Mouse (Mus musculus): Measurements from ENCODE around the gene Klhl13.

The Klhl13 gene

DNA sequence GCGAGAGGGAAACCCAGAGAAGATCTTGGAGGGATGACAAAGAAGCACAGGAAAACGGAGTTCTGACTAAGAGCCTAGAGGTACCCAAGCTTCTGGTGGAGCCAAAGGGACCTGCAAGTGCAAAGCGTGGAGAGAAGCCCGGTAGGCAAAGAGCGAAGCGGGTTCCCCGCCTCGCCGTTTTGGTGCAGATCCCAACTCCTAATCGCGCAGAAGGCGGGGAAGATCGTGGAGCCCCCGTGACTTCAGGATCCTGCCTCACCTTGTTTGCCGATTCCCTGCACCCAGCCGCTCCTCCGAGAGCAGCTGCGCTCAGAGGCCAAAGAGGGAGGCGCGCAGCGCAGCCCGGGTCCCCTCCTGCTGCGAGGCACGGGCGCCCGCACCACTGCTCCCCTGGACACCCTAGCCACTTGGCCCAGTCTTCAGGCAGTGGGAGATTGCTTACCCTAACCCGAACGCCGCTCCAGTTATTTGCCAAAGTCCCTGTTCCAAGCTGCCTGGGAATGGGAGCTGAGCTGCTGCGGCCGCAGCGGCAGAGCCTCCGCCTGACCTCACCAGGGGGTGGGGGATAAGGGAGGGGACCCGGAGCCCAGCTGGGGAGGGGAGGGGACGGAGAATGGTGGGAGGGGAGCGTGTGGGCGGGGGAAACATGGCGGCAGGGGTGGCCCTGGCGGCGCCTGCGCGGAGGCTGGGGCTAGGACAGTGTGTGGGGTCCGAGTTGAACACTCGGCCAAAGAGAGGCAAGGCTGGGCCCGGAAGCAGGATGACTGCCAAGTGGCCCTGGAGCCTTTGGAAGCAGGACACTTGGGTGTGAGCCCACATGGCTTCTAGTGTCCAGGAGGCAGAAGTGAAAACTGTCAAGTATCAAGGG is at the start of gene Klhl13:
Gene Klhl13, minus strand, starts transcription at position 569 of the 868 bp plus-strand sequence.
- peak; percentile 46 to 68 for DNase-seq

DNA sequence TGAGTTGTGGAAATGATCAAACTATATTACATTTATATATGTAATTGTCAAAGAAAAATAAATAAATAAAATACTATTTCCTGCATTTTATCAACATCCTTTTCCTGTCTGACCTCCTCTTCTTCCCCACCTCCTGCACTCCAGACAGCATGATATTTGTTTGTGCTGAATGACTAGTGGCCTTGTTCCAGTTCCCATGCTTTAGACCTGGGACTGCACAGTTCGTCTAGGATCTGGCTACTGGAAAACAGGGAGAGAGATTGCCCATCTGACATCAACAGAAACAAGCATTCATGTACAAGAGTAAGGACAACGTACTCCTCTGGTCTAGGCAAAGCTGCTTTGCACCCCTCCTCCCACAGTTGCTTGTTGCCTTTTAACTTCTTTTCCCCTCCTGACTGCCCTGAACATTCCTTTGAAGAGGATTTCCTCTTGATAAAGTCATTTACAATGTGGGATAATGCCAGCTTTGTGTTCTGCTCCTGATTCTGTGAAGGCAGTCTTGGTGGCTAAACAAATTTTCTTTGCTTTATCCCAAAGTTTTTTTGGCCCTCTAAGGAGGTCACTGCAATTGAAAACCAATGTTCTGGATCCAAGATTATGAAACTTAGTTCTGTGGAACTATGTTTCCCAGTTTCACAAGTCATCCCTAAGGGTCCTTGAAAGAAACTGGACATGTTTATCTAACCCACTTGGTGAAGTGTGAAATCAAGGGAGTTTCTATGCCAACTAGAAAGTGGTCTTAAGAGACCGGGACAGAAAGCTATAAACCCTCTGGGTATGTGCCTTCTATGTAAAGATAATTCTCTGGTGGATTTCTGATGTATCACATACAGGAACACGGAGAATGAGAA is 44.6 kb upstream of the Klhl13 start:
- DNase-seq = no peak

DNA sequence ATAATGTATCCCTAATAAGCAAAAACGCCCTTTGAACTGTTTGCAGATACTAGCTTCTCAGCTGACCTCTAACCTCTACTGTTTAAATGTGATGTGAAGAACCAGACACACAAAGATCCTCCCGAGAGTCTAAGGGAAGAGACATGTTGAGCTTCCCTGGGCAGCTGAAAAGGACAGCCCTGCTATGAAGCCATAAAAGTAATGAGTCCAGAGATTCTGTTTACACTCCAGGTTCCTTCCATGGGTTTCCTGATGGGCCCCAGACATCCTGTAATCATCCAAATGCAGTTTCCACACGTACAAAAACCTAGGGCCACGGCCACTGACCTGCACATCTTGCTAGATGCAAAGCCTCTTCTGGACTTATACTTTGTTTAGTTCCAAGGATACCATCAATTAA is 23.8 kb upstream of the Klhl13 start:
- no peak for DNase-seq

DNA sequence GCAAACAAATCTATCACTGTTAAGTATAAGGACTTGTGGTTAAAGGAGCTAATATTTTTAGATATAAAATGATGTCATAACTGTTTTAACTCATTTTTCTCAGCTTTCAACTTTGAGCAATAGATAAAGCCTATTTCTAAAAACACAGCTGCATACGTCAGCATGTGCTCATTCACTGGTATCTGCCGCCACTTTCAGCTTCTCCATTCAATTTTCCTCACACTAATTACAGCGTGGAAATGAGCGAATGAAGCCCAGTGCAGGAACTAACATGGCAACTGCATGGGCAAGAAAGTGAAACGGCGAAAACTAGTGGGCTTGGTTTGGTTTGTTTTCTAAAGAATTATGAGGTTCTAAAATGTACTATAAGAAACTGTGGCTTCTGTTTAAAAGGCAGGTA is 1.4 kb downstream of the Klhl13 start:
- DNase-seq = no peak

DNA sequence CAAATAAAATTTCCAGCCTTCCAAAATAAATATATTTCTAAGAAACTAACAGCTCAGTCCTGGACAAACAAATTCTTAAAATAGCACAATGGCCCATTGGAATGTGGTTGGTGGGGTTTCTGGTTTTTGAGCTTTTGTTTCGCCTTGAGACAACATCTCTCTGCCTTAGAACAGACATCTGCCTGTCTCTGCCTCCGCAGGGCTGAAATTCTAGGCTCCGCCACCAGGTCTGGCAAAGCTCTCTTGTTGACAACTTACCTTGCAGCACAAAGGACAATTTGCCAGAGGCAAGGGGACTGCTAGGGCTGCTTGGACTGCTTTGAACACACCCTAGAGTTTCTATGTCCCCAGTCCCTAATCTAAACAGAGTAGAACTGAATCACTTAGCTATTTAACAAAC is 4.4 kb downstream of the Klhl13 start:
- DNase-seq = no peak

DNA sequence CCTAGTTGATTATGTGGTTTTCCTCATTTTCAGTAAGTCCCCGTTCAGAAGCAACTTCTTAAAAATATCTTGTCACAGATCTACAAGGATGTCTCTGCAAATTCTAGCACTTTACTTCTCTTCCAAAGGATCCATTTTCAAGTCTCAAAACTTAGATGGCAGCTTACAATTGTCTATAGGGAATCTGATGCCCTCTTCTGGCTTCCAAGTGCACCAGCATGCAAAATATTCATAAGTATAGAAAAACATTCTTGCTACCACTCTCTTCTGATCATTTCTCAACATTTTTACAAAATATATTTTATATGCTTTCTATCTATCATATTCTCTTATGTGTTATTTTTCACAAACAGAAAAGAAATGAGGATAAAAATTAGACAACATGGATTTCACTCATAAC is 14.8 kb downstream of the Klhl13 start:
- DNase-seq = no peak

DNA sequence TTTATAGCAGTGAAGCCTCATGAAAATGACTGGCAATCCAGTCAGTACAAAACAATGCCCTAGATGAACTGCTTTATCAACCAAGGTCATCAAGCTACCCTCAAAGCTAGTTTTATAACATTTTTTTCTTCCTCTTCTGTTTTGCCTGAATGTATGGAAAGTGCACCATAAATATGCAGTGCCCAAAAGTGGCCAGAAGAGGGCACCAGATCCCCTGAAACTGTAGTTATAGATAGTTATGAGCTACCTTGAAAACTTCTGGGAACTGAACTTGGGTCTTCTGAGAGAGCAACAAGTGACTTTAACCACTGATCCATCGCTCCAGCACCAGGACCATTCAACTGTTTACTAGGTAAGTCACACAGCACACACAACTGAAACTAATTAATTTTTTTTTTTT is 36.8 kb downstream of the Klhl13 start:
- peak; percentile 1 to 39 for DNase-seq

DNA sequence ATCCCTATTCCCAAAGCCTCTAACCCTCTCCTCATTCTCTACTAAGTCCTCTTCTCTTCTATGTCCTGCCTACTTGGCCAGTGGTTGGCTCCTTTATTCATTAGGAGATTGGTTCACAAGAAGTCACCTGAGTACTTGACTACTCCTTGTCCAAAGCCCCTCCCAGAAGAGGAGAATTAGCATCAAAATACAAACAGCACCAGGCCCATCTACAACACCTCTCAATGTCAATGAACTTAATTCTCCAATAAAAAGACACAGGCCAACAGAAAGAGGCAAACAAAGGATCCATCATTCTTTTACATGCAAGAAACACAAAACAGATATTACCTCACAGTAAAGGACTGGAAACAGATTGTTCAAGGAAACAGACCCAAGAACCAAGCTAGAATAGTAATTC is 46.0 kb downstream of the Klhl13 start:
- DNase-seq = no peak

DNA sequence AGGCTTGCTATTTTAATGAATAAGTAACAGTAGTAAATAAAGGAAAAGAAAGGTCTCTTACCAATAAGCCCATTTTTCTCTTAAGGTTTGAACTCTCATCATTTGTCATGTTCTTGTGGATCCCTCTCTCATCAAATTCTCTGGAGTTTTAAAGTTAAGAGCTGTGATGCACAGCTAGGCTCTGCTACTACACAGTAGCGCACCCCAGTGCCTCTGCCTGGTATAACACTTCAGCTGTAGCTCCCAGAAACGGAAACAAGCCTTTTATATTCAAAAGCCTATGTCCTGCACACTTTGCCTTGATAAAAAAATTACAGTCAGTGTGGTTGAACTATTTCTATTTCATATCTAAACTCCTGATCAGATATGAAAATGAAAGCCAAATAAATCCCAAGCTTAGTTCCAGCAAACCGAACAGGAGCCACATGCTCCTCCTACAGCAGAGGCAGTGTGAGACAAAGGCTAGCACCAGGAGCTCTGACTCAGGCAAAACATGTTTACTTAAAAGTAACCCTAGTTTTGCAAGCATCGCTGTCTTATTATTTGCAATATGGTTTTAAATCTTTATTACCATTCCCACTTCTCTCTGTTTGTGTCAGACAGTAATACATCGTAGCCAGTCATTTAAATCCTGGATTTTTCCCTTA is 68.8 kb downstream of the Klhl13 start:
- peak; percentile 1 to 57 for DNase-seq

DNA sequence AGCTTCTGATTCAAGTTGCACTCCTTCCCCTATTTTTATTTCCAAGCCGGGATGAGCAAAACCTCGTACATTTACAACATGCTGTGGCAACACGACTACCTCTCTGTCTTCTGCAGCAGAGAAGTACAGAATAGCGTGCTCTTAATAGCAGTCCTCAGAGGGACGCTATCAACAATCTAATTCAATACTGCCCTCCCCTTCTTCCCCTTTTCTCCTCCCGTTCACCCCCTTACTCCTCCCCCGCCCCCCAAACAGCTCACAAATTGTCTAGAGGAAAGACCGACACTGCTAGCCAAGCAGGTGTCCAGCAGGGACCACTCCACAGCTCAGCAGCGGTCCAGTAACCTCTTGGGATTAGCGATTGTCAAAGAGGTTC is 79.5 kb downstream of the Klhl13 start:
- DNase-seq = no peak

DNA sequence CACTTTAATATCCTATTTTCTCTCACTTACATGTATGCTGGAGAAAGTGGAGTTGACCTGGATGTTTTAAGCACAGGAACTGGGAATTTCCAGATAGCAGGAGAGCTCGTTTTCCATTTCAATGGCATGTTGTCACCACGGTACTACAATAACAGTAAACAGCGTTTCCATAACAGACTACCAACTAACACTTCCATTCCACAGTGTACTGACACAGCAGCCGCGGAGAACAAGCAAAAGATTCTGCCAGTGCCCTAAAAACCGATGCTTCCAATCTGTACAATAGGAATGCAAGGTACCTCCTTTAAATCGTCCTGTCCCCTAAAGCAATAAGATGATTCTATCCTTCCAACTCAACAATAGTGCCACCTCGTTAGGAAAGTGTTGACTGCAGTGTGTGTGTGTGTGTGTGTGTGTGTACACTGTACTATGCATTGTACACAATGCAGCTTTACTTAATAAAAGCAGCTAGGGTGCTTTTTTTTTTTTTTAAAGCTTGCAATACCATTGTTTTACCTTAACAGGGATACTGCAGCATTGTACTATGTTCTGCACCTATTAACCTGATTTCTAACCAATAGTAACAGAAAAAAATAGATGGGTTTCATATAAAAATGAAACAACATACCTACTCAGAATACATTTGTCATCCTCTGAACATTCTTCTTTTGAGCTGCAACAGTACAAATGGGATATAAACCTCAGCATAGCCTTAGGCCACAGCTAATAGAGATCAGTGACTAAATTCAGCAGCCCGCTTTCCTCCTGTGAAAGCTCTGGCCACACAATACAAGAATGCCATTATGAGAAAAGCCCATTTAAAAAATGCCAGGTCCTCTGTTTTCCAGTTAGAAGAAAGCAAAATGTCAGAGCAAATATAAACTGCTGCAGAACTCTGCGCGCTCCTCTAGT is 80.1 kb downstream of the Klhl13 start:
- no peak for DNase-seq

DNA sequence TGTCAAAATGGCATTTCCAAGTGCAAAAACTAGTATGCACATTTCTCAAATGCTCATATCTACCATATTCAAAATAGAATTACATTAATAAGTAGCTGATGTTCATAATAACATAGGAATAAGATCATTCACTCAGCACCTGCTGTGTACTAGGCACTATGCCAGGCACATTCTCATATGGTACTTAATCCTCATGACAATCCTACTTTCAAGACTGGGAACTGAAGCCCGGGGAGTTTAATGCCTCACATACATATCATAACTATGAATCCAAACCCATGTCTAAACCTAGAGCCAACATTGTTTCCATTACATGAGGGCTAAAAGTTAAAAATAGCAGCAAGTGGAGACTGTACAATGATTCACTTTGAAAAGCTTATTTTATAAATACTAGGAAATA is 97.3 kb downstream of the Klhl13 start:
- no peak for DNase-seq

DNA sequence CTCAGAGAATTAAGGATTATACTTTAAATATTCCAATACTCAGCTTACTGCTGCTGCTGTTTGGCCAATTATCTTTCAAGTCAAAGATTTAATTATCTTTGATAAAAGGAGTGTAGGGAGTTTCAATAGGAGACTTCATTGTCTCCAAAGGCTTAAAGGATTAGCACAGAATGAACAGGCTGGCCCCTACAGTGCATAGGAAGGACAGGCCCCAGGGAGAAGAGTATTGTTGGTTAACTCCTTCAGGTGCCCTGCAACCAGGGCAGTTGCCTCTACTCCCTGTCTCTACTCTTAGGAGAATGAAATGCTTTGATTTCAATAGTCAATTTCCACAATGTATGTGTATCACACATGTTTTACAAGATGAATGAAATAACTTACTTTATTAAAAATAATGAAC is 116.1 kb downstream of the Klhl13 start:
- DNase-seq = no peak
